Mouse (Mus musculus) gastrocnemius, postnatal 25 days (tissue): ENCODE data around the gene Alox12. TPM values are rescaled to one million over a fixed set of nuclear protein-coding genes. Genes with fewer than 3 reads are reported as not detected.

Source experiments
- DNase-seq: peaks from one replicate; pipeline ENCODE4 v3.0.0; 2022
- long read RNA-seq, 2 experiments: library from polyadenylated mRNA; stranded (forward); transcript quantifications; one replicate each; pipeline ENCODE4 v2.0.0; 2021
- total RNA-seq, 2 experiments: library from RNA; stranded (reverse); gene quantifications; 1 replicate in 1 of 2; 2 replicates in 1 of 2; pipeline ENCODE4 v1.2.3; 2021

The Alox12 gene
- total RNA-seq, result under 1 TPM; 0.67 to 0.80 TPM
- long read RNA-seq, experiment 1, result 0 reads
- long read RNA-seq, experiment 2, partial matches to known transcripts, result 0 of 1 reads
- long read RNA-seq, experiment 2, other reads (novel, unspliced or antisense), result 1 of 1 reads

GRCm38 (mm10) chr11:70254931-70255531 is at the start of gene Alox12:
TSS of gene Alox12 (minus strand) at chr11:70255353.
- DNase-seq, result peak; percentile 48

DNA sequence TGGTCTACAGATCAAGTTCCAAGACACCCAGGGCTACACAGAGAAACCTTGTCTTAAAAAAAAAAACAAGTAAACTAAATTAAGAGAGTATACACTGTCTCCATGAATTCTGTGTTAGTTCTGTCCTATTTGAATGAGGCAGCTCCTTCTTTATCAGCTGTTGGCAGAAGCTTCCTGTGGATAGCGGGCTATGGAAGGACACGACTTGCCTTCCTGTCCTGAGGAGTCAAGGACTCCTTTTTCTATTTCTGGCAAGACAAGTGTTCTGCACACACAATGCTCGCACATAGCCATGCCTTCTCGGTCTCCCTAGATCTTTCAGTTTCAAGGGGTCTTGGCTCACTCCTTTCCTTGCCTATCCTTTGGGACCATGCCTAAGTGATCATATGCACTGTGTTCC is 47.1 kb upstream of the Alox12 start:
- DNase-seq, result no peak

DNA sequence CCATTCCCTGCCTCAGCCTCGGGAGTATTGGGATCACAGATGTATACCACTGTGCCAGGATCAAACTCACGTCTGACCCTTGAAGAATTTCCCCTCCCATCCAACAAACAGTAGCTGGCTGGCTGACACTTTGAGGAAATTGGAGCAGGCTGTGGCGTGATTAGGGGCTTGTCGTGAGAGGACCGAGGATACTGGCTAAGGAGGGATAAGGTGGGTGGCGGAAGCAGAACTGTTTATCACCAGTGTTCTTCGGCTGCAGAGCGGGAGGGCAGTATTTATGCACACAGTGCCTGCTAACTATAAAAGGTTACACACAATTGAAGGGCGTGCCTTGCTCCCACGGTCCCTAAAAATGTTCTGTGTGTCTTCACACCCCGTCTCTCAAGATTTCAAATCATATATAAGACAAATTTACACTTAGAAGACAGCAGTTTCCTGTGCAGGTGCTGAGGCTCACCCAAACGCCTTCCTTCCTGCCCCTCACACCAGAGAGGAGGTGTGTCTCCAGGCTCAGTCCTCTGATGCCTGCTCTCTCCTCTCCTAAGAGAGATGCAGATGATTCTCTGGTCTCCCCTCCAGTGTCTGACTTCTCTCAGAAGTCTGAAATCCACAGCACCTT is 42.8 kb upstream of the Alox12 start:
- no peak for DNase-seq

DNA sequence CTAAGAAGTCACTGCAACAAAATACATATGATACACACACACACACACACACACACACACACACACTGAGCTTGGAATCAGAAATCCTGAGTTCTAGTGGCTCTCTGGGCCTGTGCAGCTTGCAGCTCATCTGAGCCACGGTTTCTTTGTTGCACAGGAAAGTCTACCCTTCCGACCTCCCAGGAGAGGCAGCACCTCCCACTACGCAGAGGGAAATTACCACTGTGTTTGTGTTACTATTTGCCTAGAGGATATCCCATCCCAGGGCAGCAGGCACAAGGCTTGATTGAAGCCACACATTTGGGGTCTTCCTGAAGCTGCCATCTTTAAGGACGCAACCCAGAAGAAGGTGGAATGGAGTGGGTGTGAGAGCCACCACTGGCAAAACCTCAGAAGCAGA is 42.3 kb upstream of the Alox12 start:
- DNase-seq, result no peak

DNA sequence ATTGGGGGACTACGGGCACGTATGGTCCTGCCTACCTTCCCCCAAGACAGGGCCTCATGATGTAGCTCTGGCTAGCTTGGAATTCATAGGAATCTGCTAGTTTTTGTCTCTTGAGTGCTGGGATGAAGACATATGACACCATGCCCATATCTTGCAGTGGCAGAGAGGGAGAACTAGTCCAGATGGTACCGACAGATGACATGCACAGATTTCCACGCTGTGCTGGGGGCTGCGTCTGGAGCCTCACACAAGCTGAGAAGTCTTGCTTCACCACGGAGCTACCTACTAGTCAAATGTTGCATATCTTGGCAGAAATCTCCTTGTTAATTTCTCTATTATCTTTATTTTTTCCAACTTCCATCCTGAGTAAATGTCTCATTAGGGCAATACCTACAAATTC is 38.7 kb upstream of the Alox12 start:
- DNase-seq, result no peak

DNA sequence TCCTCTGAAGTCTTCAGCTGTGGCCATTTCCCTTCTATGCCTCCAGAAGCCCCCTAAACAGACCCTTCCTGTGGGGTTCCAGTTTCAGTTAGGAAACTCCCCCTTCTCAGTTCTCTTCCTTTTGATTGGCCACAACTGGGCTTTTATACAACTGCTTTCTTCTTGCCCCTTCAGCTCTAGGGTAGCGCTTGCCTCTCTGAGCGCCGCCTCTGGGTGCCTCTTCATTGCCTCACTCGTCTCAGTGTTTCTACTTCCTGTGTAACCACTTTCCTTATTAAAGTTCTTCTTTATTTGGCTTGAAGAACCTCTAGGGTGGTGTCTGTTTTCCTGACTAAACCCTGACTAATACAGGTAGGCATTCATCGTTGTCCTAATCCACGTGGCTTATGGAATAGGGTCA is 36.1 kb upstream of the Alox12 start:
- no peak for DNase-seq

GRCm38 (mm10) chr11:70289236-70289635 is 34.1 kb upstream of the Alox12 start:
- peak; percentile 49 for DNase-seq

DNA sequence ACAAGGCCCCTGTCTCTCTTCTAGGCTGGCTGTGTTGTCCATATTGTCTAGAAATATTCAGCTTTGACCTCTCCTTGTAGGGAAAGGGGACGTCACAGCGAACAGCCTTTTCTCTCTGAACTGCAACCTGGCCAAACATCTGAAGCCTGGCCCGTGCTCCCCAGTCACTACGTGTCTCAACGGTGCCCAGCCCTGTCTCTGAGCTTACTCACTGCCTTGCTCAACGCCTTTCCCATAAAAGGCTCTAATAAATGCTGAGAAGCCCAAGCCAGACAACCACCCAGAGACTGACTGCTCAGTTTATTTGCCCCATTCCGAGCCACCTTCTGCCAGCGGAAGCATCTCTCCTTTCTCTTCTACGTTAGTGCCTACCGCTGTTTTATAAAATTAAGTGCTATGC is 32.9 kb upstream of the Alox12 start:
- no peak for DNase-seq

DNA sequence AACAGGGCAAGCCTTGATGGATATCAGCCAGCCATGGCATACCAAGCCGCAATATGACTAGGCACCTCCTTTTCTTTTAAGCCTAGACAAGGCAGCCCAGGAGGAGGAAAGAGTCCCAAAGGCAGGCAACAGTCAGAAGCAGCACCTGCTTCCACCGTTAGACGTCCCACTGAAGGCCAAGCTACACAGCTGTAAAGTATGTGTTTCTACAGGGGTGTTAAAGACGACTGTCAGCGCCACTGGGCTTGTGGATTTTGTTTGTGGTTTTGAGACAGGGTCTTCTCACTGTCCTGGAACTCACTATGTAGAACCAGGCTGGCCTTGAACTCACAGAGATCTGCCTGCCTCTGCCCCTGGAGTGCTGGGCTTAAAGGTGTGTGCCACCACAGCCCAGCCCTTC is 30.5 kb upstream of the Alox12 start:
- no peak for DNase-seq

DNA sequence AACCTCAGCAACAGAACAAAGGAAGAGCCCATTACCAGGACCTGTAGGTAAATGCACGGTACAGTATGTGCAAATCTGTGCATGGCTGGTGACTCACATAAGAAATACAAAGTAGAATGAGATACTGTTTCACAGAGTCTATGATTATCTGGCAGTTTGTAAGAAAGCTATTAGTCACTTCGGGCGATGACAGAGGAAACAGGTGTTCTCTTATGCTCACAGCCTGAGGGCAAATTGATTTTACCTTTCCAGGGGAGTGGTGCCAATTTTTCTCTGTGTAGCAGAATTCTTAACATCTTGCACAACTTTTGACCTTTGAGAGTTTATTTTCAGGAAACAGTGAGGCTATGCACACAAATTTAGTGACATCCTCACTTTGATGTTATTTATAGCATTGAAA is 29.6 kb upstream of the Alox12 start:
- no peak for DNase-seq

DNA sequence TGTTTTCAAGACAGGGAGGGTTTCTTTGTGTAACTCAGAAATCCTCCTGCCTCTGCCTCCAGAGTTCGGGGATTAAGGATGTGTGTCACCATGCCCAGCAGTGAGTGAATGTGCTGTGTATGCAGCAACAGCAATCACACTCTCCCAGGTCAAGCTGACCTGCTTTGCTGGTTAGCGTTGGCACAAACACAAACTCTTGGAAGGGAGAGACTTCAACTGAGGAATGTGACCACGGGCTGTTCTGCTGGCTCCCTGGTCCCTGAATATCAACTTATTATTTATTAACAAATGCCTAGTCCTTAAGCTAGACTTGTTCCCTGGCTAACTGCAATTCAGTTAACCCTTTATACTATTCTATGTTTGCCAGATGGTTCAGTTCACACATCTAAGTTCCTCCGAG is 28.5 kb upstream of the Alox12 start:
- DNase-seq, result no peak

- DNase-seq, result no peak
These were observed 25.3 kb upstream of the Alox12 start for GRCm38 (mm10) chr11:70280441-70280840.

DNA sequence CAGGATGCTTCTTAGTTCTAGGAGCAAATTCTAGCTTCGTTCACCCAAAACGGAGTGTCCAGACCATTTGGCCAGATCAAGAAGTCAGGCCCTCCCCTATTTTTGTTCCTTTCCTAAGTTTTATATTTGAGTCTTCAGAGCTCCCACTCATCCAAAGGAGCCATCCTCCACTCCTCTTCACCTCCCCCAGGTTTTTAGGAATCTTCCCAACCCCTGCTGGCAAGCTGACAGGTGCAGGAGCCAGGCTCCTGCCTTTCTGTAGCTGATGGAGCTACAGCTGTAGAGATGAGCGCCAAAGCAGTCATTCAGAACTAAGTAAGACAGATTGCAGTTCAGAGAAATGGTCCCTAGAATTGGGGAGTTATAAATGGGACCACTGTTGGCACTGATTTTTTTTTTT is 23.8 kb upstream of the Alox12 start:
- no peak for DNase-seq

DNA sequence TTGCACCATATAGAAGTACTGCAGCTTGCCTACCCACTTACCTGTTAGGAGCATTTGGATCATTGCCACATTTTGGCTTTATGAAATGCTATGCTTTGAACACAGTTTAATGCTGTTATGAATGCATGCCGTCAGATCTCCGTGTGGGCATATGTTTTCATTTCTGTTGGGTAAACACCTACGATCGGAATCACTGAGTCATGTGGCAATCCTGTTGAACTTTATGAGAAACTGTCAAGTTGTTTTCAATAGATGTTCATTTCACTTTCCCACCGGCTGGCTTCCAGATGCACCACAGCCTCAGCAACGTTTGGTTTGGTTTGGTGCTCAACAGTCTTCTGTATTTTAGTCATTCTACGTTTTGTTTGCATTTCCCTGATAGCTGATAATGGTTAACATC is 16.5 kb upstream of the Alox12 start:
- no peak for DNase-seq

DNA sequence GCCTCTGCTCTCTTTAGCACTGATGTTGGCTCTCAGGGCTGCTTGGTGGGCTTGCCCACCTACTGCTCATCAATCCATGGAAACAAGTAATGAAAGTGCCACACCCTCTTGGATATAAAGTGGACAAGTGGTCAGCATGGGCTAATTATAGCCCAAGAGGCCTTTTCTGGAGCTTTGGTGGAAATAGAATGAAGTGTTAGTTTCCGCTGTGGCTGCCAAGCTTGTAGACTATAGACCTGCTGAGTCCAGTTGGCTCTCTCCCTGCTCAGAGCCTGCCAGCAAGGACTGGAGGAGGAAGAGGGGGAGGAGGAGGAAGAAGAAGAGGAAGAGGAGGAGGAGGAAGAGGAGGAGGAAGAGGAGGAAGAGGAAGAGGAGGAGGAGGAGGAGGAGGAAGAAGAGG is 11.3 kb upstream of the Alox12 start:
- no peak for DNase-seq

DNA sequence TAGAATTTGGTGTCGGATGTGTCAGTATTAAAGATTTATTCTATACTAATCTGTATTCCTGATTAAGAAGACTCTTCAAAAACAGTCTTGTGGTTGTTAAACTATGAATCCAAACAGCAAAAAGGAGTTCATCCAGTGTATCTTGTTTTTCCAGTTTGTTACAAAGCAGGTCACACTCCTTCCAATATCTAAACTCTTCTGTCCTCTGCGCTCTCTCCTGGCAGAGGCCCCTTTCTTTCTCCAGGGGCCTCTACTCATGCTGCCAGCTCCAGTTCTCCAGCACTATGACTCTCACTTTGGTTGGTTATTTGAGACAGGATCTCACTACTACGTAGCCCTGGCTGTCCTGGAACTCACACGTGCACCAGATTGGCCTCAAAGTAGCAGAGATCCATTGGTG is 10.7 kb upstream of the Alox12 start:
- no peak for DNase-seq

GRCm38 (mm10) chr11:70265252-70265651 is 10.1 kb upstream of the Alox12 start:
- DNase-seq, result no peak

DNA sequence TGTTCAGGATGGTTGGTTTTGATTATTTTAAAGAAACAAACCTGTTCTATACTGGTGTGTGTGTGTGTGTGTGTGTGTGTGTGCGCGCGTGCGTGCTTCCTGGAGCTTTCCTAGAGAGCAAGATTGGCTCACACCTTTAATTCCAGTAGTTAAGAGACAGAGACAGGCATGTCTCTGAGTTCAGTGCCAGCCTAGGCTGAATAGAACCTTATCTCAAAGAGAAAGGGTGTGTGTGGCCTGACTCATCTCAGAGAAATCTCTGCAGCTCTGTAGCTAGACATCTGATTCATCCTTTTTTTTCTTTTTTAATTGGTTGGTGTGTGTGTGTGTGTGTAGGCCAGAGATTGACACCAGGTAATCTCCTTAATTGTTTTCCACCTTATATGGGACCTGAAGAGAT is 3.9 kb upstream of the Alox12 start:
- no peak for DNase-seq

- no peak for DNase-seq
These were observed 816 bp downstream of the Alox12 start for GRCm38 (mm10) chr11:70254337-70254736.

DNA sequence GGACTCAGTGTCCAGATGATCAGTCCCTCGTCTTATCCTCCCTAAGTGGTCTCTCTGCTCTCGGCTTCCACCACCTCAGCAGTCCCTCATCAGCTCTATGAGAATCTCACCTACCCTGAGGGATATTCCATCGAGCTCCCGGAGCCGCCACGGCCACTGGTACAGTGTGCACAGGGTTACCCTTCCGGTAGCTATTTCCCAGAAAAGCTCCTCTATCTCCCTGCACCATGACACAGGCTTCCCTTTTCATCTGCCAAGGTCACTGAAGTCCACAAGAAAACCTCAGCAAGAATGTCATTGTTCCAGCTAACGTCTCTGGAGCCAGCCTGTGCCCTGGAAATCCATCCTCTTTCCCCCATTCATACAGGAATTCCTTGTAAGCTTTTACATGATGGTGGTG is 3.3 kb downstream of the Alox12 start:
- no peak for DNase-seq

GRCm38 (mm10) chr11:70250150-70250549 is 5.0 kb downstream of the Alox12 start:
- DNase-seq, result no peak

- no peak for DNase-seq
These were observed 7.9 kb downstream of the Alox12 start for GRCm38 (mm10) chr11:70247136-70247845.

DNA sequence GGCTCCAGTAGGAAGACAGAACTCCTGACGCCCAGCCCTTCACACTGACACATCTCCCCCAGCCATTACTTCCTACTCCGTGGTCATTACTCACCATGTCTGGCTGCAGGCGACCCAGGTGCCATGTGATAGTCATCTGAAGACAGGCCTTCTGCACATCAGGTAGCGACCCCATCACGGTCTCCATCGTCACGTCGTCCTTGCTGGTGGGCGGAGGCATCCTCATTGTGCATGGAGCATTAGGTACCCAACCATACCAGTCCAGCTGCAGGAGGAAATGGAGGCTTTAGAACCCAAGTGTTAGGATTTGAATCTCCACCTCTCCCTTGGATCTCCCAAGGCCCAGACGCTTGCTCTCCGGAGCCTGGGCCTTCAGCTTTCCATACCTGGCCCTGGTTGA is 12.6 kb downstream of the Alox12 start:
- DNase-seq, result no peak
